Mouse (Mus musculus) MEL (cell line): ENCODE measurements around the gene Hspa2. TPM values are rescaled to one million over a fixed set of nuclear protein-coding genes. Genes with fewer than 3 reads are reported as not detected.

Experiments used
- DNase-seq: peaks from one replicate; pipeline ENCODE4 v3.0.0; 2011; ENCODE audit warnings: low read depth, low spot score
- H3K27ac ChIP-seq: 2 replicates; pipeline ENCODE4 v1.5.1; 2012; ENCODE audit warnings: low read depth, mild to moderate bottlenecking, control low read depth, low read length, moderate library complexity; ENCODE audit not compliant: control insufficient read depth
- H3K27me3 ChIP-seq, 2 experiments: fragments of 150-350 bp in 1 of 2; sonication (generic) in 1 of 2; 2 replicates each; pipeline ENCODE4 v1.6.1; 2012; ENCODE audit warnings: low read length in 2 of 2, mild to moderate bottlenecking in 2 of 2, improper control_type of control experiment in 1 of 2, moderate library complexity in 1 of 2; ENCODE audit not compliant: insufficient read depth in 2 of 2, control insufficient read depth in 1 of 2
- H3K36me3 ChIP-seq, 2 experiments: 2 replicates each; pipeline ENCODE4 v1.6.1; 2012 to 2014; ENCODE audit warnings: low read length in 2 of 2, improper control_type of control experiment in 1 of 2, inconsistent platforms in 1 of 2, mild to moderate bottlenecking in 1 of 2; ENCODE audit not compliant: insufficient read depth in 2 of 2, control insufficient read depth in 1 of 2
- H3K4me1 ChIP-seq, 2 experiments: fragments of 150-350 bp in 1 of 2; sonication (generic) in 1 of 2; 2 replicates each; pipeline ENCODE4 v1.6.1; 2012; ENCODE audit warnings: low read length in 2 of 2, improper control_type of control experiment in 1 of 2, mild to moderate bottlenecking in 1 of 2; ENCODE audit not compliant: insufficient read depth in 2 of 2, control insufficient read depth in 1 of 2
- H3K4me3 ChIP-seq, 2 experiments: fragments of 150-350 bp in 1 of 2; sonication (generic) in 1 of 2; 2 replicates each; pipeline ENCODE4 v1.5.1; 2012; ENCODE audit warnings: low read depth in 2 of 2, low read length in 2 of 2, mild to moderate bottlenecking in 2 of 2, moderate library complexity in 2 of 2, control low read depth in 1 of 2, improper control_type of control experiment in 1 of 2; ENCODE audit not compliant: control insufficient read depth in 1 of 2, insufficient read depth in 1 of 2
- H3K79me2 ChIP-seq: 2 replicates; pipeline ENCODE4 v1.6.1; 2012; ENCODE audit warnings: mild to moderate bottlenecking, low read length, moderate library complexity; ENCODE audit not compliant: control insufficient read depth, poor library complexity, insufficient read depth
- H3K9ac ChIP-seq: 2 replicates; pipeline ENCODE4 v1.6.1; 2012; ENCODE audit warnings: low read depth, mild to moderate bottlenecking, control low read depth, low read length, moderate library complexity; ENCODE audit not compliant: control insufficient read depth, poor library complexity, severe bottlenecking
- H3K9me3 ChIP-seq: fragments of 150-350 bp; sonication (generic); replicated peaks from 2 replicates; pipeline ENCODE4 v1.6.1; 2012; ENCODE audit warnings: mild to moderate bottlenecking, low read length, improper control_type of control experiment, moderate library complexity; ENCODE audit not compliant: insufficient read depth
- BHLHE40 ChIP-seq: IDR thresholded peaks from 2 replicates; pipeline ENCODE4 v1.6.1; 2012; ENCODE audit warnings: low read depth, mild to moderate bottlenecking, inconsistent platforms, low read length, improper control_type of control experiment, borderline replicate concordance
- CHD2 ChIP-seq: IDR thresholded peaks from 2 replicates; pipeline ENCODE4 v1.6.1; 2011; ENCODE audit warnings: low read length, improper control_type of control experiment
- CTCF ChIP-seq, 3 experiments: IDR thresholded peaks in 2 of 3; conservative IDR thresholded peaks in 1 of 3; 2 replicates each; pipeline ENCODE4 v1.5.1; 2011 to 2012; ENCODE audit warnings: low read length in 3 of 3, low read depth in 2 of 3, mild to moderate bottlenecking in 2 of 3, improper control_type of control experiment in 1 of 3, inconsistent platforms in 1 of 3, mixed read lengths in 1 of 3, moderate library complexity in 1 of 3; ENCODE audit not compliant: control insufficient read depth in 1 of 3, insufficient read depth in 1 of 3, poor library complexity in 1 of 3, severe bottlenecking in 1 of 3
- E2F4 ChIP-seq: IDR thresholded peaks from 2 replicates; pipeline ENCODE4 v1.6.1; 2011; ENCODE audit warnings: low read depth, low read length, improper control_type of control experiment, borderline replicate concordance
- ELF1 ChIP-seq: IDR thresholded peaks from 2 replicates; pipeline ENCODE4 v1.6.1; 2014; ENCODE audit warnings: low read depth, mild to moderate bottlenecking, inconsistent platforms, low read length, improper control_type of control experiment, moderate library complexity
- EP300 ChIP-seq, 2 experiments: IDR thresholded peaks; 2 replicates each; pipeline ENCODE4 v1.6.1; 2011; ENCODE audit warnings: improper control_type of control experiment in 2 of 2, low read length in 2 of 2, low read depth in 1 of 2, mild to moderate bottlenecking in 1 of 2
- GABPA ChIP-seq: IDR thresholded peaks from 2 replicates; pipeline ENCODE4 v1.6.1; 2012; ENCODE audit warnings: low read depth, mild to moderate bottlenecking, inconsistent platforms, low read length, improper control_type of control experiment, moderate library complexity
- HCFC1 ChIP-seq: IDR thresholded peaks from 2 replicates; pipeline ENCODE4 v1.6.1; 2012; ENCODE audit warnings: low read depth, mild to moderate bottlenecking, inconsistent platforms, low read length, improper control_type of control experiment, moderate library complexity
- JUND ChIP-seq: IDR thresholded peaks from 2 replicates; pipeline ENCODE4 v1.6.1; 2011; ENCODE audit warnings: low read depth, mild to moderate bottlenecking, improper control_type of control experiment, low read length
- MEF2A ChIP-seq: IDR thresholded peaks from 2 replicates; pipeline ENCODE4 v1.6.1; 2014; ENCODE audit warnings: low read depth, mild to moderate bottlenecking, inconsistent platforms, low read length, improper control_type of control experiment; ENCODE audit not compliant: poor library complexity, insufficient replicate concordance, severe bottlenecking; ENCODE audit errors: extremely low read depth
- MXI1 ChIP-seq: IDR thresholded peaks from 2 replicates; pipeline ENCODE4 v1.6.1; 2011; ENCODE audit warnings: mild to moderate bottlenecking, low read depth, low read length, improper control_type of control experiment
- MYC ChIP-seq: IDR thresholded peaks from 2 replicates; pipeline ENCODE4 v1.6.1; 2011; ENCODE audit warnings: low read depth, mild to moderate bottlenecking, low read length, improper control_type of control experiment, moderate library complexity
- NELFE ChIP-seq: IDR thresholded peaks from 2 replicates; pipeline ENCODE4 v1.6.1; 2011; ENCODE audit warnings: low read depth, low read length, improper control_type of control experiment
- NRF1 ChIP-seq: IDR thresholded peaks from 2 replicates; pipeline ENCODE4 v1.6.1; 2014; ENCODE audit warnings: low read depth, mild to moderate bottlenecking, inconsistent platforms, low read length, improper control_type of control experiment, moderate library complexity; ENCODE audit not compliant: poor library complexity, insufficient read depth, severe bottlenecking
- POLR2A ChIP-seq, 2 experiments: IDR thresholded peaks; 2 replicates each; pipeline ENCODE4 v1.6.1; 2011 to 2012; ENCODE audit warnings: low read length in 2 of 2, mild to moderate bottlenecking in 2 of 2, control low read depth in 1 of 2, improper control_type of control experiment in 1 of 2, low read depth in 1 of 2, moderate library complexity in 1 of 2; ENCODE audit not compliant: control insufficient read depth in 1 of 2, insufficient read depth in 1 of 2, poor library complexity in 1 of 2
- POLR2AphosphoS5 ChIP-seq: IDR thresholded peaks from 2 replicates; pipeline ENCODE4 v1.6.1; 2012; ENCODE audit warnings: low read depth, borderline replicate concordance, mild to moderate bottlenecking, inconsistent platforms, low read length, moderate library complexity, mixed read lengths
- RCOR1 ChIP-seq: IDR thresholded peaks from 2 replicates; pipeline ENCODE4 v1.6.1; 2012; ENCODE audit warnings: low read depth, mild to moderate bottlenecking, inconsistent platforms, low read length, improper control_type of control experiment
- SIN3A ChIP-seq: IDR thresholded peaks from 2 replicates; pipeline ENCODE4 v1.6.1; 2012; ENCODE audit warnings: low read length, improper control_type of control experiment, inconsistent platforms
- SMC3 ChIP-seq: IDR thresholded peaks from 2 replicates; pipeline ENCODE4 v1.6.1; 2011; ENCODE audit warnings: low read depth, low read length, improper control_type of control experiment
- TCF12 ChIP-seq: IDR thresholded peaks from 2 replicates; pipeline ENCODE4 v1.6.1; 2014; ENCODE audit warnings: low read depth, mild to moderate bottlenecking, inconsistent platforms, low read length, improper control_type of control experiment, moderate library complexity
- UBTF ChIP-seq: IDR thresholded peaks from 2 replicates; pipeline ENCODE4 v1.6.1; 2012; ENCODE audit warnings: low read depth, mild to moderate bottlenecking, inconsistent platforms, low read length, improper control_type of control experiment, moderate library complexity, borderline replicate concordance; ENCODE audit not compliant: insufficient read depth
- USF2 ChIP-seq, 2 experiments: IDR thresholded peaks; 2 replicates each; pipeline ENCODE4 v1.6.1; 2011 to 2012; ENCODE audit warnings: improper control_type of control experiment in 2 of 2, low read length in 2 of 2, borderline replicate concordance in 1 of 2, inconsistent platforms in 1 of 2, low read depth in 1 of 2, mild to moderate bottlenecking in 1 of 2; ENCODE audit not compliant: insufficient read depth in 1 of 2
- ZKSCAN1 ChIP-seq: IDR thresholded peaks from 2 replicates; pipeline ENCODE4 v1.6.1; 2012; ENCODE audit warnings: low read depth, mild to moderate bottlenecking, inconsistent platforms, low read length, improper control_type of control experiment, moderate library complexity
- ZMIZ1 ChIP-seq: IDR thresholded peaks from 2 replicates; pipeline ENCODE4 v1.6.1; 2012; ENCODE audit warnings: low read depth, mild to moderate bottlenecking, inconsistent platforms, low read length, improper control_type of control experiment, moderate library complexity
- ZNF384 ChIP-seq: IDR thresholded peaks from 2 replicates; pipeline ENCODE4 v1.6.1; 2012; ENCODE audit warnings: low read depth, mild to moderate bottlenecking, inconsistent platforms, low read length, improper control_type of control experiment
- polyA plus RNA-seq, 2 experiments: library from polyadenylated mRNA; stranded (reverse) in 1 of 2; unstranded in 1 of 2; fragments of >175 nt in 1 of 2; fragments of >200 nt in 1 of 2; gene quantifications; 2 replicates each; pipeline versions ENCODE4 v1.2.1 to v1.2.4; 2012; ENCODE audit warnings: low replicate concordance in 2 of 2, low read depth in 1 of 2; ENCODE audit not compliant: insufficient read length in 2 of 2, insufficient read depth in 1 of 2, missing spikeins in 1 of 2
- total RNA-seq: library from RNA; depleted of rRNA; stranded (reverse); fragments of 300-350 nt; gene quantifications from 2 replicates; pipeline ENCODE4 v1.2.3, GENCODE M21; 2012

Gene Hspa2
- total and polyA plus RNA-seq, 3 experiments = 6.6 to 9.3 TPM; not detected in 1

DNA sequence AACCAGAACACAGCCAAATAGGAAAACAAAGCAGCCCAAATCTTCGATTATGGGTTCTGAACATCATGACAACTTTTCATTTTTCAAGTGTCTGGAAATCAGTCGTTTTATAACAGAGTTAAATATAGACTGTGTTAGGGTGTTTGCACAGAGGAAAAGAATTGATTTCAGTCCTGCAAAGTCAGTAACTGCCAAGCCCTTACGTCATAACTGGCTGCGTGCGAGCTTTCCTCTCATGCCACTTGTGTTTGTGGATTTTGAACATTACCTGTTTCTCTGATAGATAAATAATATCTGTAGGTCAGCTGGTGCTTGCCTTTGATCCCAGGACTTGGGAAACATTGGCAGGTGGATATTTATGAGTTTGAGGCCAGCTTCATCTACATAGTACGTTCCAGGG, 27.5 kb downstream of the Hspa2 start:
- DNase-seq = no peak
- no peak overlapping the region for H3K9ac ChIP-seq
- no peak overlapping the region for H3K27ac ChIP-seq
- H3K27me3 ChIP-seq = peaks cover 6 to 8% of the 10 kb centered on the region in 2 experiments; a peak in 3 of 4 replicates
- H3K4me1 ChIP-seq = no peaks in the 10 kb centered on the region
- no peaks in the 10 kb centered on the region for H3K36me3 ChIP-seq
- no peaks in the 10 kb centered on the region for H3K79me2 ChIP-seq
- TF ChIP-seq HCFC1 (no peak), POLR2A (IDR thresholded peaks at IDR 0.05; ENCODE audit: control insufficient read depth in 1 of 2, insufficient read depth in 1 of 2, low read depth in 1 of 2, low read length in 2 of 2, poor library complexity in 1 of 2) (no peak), MYC (no peak), E2F4 (no peak), TCF12 (no peak), MEF2A (no peak), BHLHE40 (no peak), ZNF384 (no peak), CHD2 (no peak), NRF1 (no peak)
- H3K4me3 ChIP-seq = no peak overlapping the region
- H3K9me3 ChIP-seq = no peaks in the 10 kb centered on the region

DNA sequence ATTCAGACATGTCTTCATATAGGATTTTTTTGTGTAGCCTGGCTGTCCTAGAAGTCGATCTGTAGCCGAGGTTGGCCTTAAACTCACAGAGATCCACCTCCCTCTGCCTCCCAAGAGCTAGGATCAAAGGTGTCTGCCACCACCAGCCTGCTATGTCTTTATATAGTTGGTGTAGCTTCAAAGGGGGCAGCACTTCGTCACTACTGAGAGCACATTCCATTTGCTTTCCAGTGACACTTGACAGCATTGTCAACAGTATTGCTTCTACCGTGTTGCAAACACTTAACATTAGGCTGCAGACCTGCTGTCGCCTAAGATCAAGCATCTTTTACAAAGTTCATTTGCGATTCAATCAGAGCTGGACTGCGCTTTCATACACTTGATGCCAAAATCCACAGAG, 30.1 kb downstream of the Hspa2 start:
- Histone ChIP-seq H3K4me1 (no peaks in the 10 kb centered on the region), H3K4me3 (no peak overlapping the region), H3K9ac (no peak overlapping the region), H3K9me3 (no peaks in the 10 kb centered on the region), H3K36me3 (no peaks in the 10 kb centered on the region), H3K27me3 (peaks cover 6 to 8% of the 10 kb centered on the region in 2 experiments; a peak in 3 of 4 replicates), H3K27ac (no peak overlapping the region), H3K79me2 (no peaks in the 10 kb centered on the region)
- TF ChIP-seq ZMIZ1 = no peak
- no peak for TF ChIP-seq ZKSCAN1
- TF ChIP-seq JUND = no peak
- TF ChIP-seq EP300 (IDR thresholded peaks at IDR 0.05; ENCODE audit: low read depth in 1 of 2, low read length in 2 of 2) = no peak
- no peak for TF ChIP-seq BHLHE40
- TF ChIP-seq MXI1 = no peak
- TF ChIP-seq USF2 (IDR thresholded peaks at IDR 0.05; ENCODE audit: borderline replicate concordance in 1 of 2, insufficient read depth in 1 of 2, low read depth in 1 of 2, low read length in 2 of 2) = no peak
- TF ChIP-seq GABPA = no peak
- no peak for TF ChIP-seq POLR2AphosphoS5
- no peak for TF ChIP-seq ELF1
- no peak for TF ChIP-seq ZNF384
- TF ChIP-seq UBTF = no peak
- TF ChIP-seq CTCF (IDR thresholded peaks at IDR 0.05 in 2 of 3, conservative IDR thresholded peaks at IDR 0.05 in 1 of 3; ENCODE audit: control insufficient read depth in 1 of 3, insufficient read depth in 1 of 3, low read depth in 2 of 3, low read length in 3 of 3, poor library complexity in 1 of 3, severe bottlenecking in 1 of 3) = no peak
- no peak for TF ChIP-seq SMC3
- TF ChIP-seq CHD2 = no peak
- no peak for TF ChIP-seq SIN3A
- TF ChIP-seq RCOR1 = no peak
- TF ChIP-seq NELFE = no peak
- no peak for DNase-seq
